ENCODE assay signal across 16 mouse cellular contexts in genomic region chr10:20198968-20199737, GRCm38 (mm10). TPM values are rescaled to one million over a fixed set of nuclear protein-coding genes. Genes with fewer than 3 reads are reported as not detected.
DNase-seq lines count a peak whose midpoint lies in the region; ATAC-seq lines count a peak whose summit lies in the region.
"Had no signal": no experiment of that assay in that cellular context is flagged by ENCODE, and none has a peak within 500 bp of the region (broad histone marks: within the 10 kb centered on the region; RNA-seq: fewer than 3 reads in every experiment).

No protein-coding gene starts in this region.

- no peak overlapping the region for H3K4me3 ChIP-seq in hindbrain, embryonic 16.5 days (ENCODE audit: low read length)
- no peak overlapping the region for H3K4me3 ChIP-seq in hindbrain, embryonic 10.5 days
- H3K4me3 ChIP-seq: embryonic facial prominence, embryonic 15.5 days; forebrain, embryonic 12.5 days; hindbrain, embryonic 15.5 days; limb, embryonic 15.5 days; midbrain, embryonic 12.5 days had no signal

- 64% methylated on average over 10 of the region's 10 CpGs for WGBS in hindbrain, embryonic 16.5 days
- WGBS in hindbrain, embryonic 10.5 days = 84% methylated on average over 10 of the region's 10 CpGs

- no peaks in the 10 kb centered on the region for H3K36me3 ChIP-seq in hindbrain, embryonic 16.5 days (ENCODE audit: control insufficient read depth, insufficient read depth, low read length)
- no peaks in the 10 kb centered on the region for H3K36me3 ChIP-seq in hindbrain, embryonic 10.5 days
- H3K36me3 ChIP-seq: embryonic facial prominence, embryonic 15.5 days; forebrain, embryonic 12.5 days; hindbrain, embryonic 15.5 days; limb, embryonic 15.5 days; midbrain, embryonic 12.5 days had no signal

- H3K9ac ChIP-seq in hindbrain, embryonic 16.5 days (ENCODE audit: low read depth, low read length) = no peak overlapping the region
- H3K9ac ChIP-seq: embryonic facial prominence, embryonic 15.5 days; forebrain, embryonic 12.5 days; hindbrain, embryonic 15.5 days; limb, embryonic 15.5 days; midbrain, embryonic 12.5 days had no signal

- H3K27me3 ChIP-seq in hindbrain, embryonic 16.5 days (replicated peaks; ENCODE audit: control insufficient read depth, insufficient read depth, low read length) = no peaks in the 10 kb centered on the region
- no peaks in the 10 kb centered on the region for H3K27me3 ChIP-seq in hindbrain, embryonic 10.5 days (ENCODE audit: insufficient read depth, poor library complexity, severe bottlenecking)
- H3K27me3 ChIP-seq: embryonic facial prominence, embryonic 15.5 days; hindbrain, embryonic 15.5 days; limb, embryonic 15.5 days; midbrain, embryonic 12.5 days had no signal

- no peak for DNase-seq in hindbrain, embryonic 10.5 days (ENCODE audit: low spot score)
- peak; percentile 39 for DNase-seq in right cerebral cortex, adult 18-20 months
- DNase-seq in right cerebral cortex, adult 2 months (ENCODE audit: low spot score in 2 of 2) = no peak
- peak; percentile 73 for DNase-seq in cerebellum, adult 9-10 months
- DNase-seq in telencephalon, adult 2 months (ENCODE audit: low read depth, low spot score) = peak; percentile 43
- no peak for DNase-seq in ovary, adult 18-20 months (ENCODE audit: low spot score)
- DNase-seq in adrenal gland, postnatal 14 days = no peak
- DNase-seq: kidney, adult 9 months; lung, adult 18-20 months; lung, postnatal 36 days had no signal

- no peaks in the 10 kb centered on the region; the same call in 1 of the 2 replicates for H3K4me1 ChIP-seq in hindbrain, embryonic 16.5 days (ENCODE audit: control insufficient read depth, insufficient read depth, low read depth, low read length)
- H3K4me1 ChIP-seq in hindbrain, embryonic 10.5 days (replicated peaks) = peaks cover 27% of the 10 kb centered on the region
- H3K4me1 ChIP-seq: hindbrain, embryonic 15.5 days had no signal

- no peak overlapping the region for H3K4me2 ChIP-seq in hindbrain, embryonic 16.5 days (ENCODE audit: low read length)
- H3K4me2 ChIP-seq: embryonic facial prominence, embryonic 15.5 days; forebrain, embryonic 12.5 days; hindbrain, embryonic 15.5 days; limb, embryonic 15.5 days; midbrain, embryonic 12.5 days had no signal

- 0 out of 2 replicates have a peak overlapping the region, but pooled peaks have one; percentile 34 for H3K27ac ChIP-seq in hindbrain, embryonic 16.5 days (ENCODE audit: low read depth, low read length)
- H3K27ac ChIP-seq in hindbrain, embryonic 10.5 days = no peak overlapping the region
- H3K27ac ChIP-seq: embryonic facial prominence, embryonic 15.5 days; forebrain, embryonic 12.5 days; hindbrain, embryonic 15.5 days; limb, embryonic 15.5 days; midbrain, embryonic 12.5 days had no signal

- no peaks in the 10 kb centered on the region for H3K9me3 ChIP-seq in hindbrain, embryonic 16.5 days (ENCODE audit: control insufficient read depth, low read length)
- H3K9me3 ChIP-seq in hindbrain, embryonic 10.5 days = no peaks in the 10 kb centered on the region
- H3K9me3 ChIP-seq: embryonic facial prominence, embryonic 15.5 days; forebrain, embryonic 12.5 days; hindbrain, embryonic 15.5 days; limb, embryonic 15.5 days; midbrain, embryonic 12.5 days had no signal

- ATAC-seq in hindbrain, embryonic 16.5 days = peak; percentile 22; the same call in 1 of the 2 replicates

RNA-seq across cellular contexts. Expression of gene Map7, which starts 50.9 kb away (rescaled TPM):
- polyA plus RNA-seq in hindbrain, embryonic 16.5 days (2015; fragmentation: Nextera tagmentation; extraction: Ambion mirVana) = 10.0 and 11.2 TPM in 2 replicates
- polyA plus RNA-seq in hindbrain, embryonic 10.5 days (2016; fragmentation: Nextera tagmentation; extraction: Ambion mirVana) = 8.9 and 10.0 TPM in 2 replicates
- 16.5 and 19.0 TPM in 2 replicates for total RNA-seq in adrenal gland, postnatal 14 days (2021)

Comparison
In these comparisons a context has a peak if more than half of its experiments do, and no peak if none do; other contexts are left out.
1. DNase-seq: peak in right cerebral cortex, adult 18-20 months (single experiment), cerebellum, adult 9-10 months (single experiment) and telencephalon, adult 2 months (single experiment); none in hindbrain, embryonic 10.5 days (single experiment), right cerebral cortex, adult 2 months (0 of 2), ovary, adult 18-20 months (single experiment) and adrenal gland, postnatal 14 days (single experiment).